Comparison of ENCODE assay signal across 12 mouse cellular contexts in the genomic region with DNA sequence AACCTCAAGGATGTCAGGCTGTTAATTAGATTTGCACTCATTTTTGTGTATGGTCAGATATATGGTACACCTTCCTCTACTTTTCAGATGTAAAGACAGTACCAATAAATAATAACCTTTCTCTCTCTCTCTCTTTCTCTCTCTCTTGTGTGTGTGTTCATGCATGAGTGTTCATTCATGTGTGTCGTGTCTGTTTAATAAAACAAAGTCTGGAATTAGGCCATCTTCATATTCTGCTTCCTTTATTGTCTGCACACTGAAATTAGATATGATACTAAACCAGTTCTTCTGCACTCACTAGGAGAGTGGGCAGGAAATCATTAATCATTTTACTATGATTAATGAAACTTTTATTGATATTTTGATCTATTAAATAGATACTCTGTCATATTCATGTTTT.
"Had no signal": no experiment of that assay in that cellular context is flagged by ENCODE, and none has a peak within 500 bp of the region (broad histone marks: within the 10 kb centered on the region; RNA-seq: fewer than 3 reads in every experiment).

No protein-coding gene starts in this region.

- DNase-seq: left cerebral cortex, postnatal 4 days; liver; liver, embryonic 13.5 days; liver, postnatal 0 days; lung, adult 18-20 months; lung, adult 2 months; lung, embryonic 14.5 days; lung, postnatal 10 days; lung, postnatal 14 days; lung, postnatal 36 days; lung, postnatal 4 days; midbrain, embryonic 14.5 days had no signal
